Mouse (Mus musculus): Measurements from ENCODE around the gene Fam71f2. TPM values are rescaled to one million over a fixed set of nuclear protein-coding genes. Genes with fewer than 3 reads are reported as not detected.

The Fam71f2 gene
- polyA plus RNA-seq, 1 experiment = 1.5 TPM

- Histone ChIP-seq H3K27me3 (ENCODE audit: control insufficient read depth, insufficient read depth, low read length, poor library complexity, severe bottlenecking) (no peaks in the 10 kb centered on the region), H3K9me3 (replicated peaks; ENCODE audit: control insufficient read depth, insufficient read depth, low read length, poor library complexity, severe bottlenecking) (no peaks in the 10 kb centered on the region; the same call in 1 of the 2 replicates), H3K4me3 (ENCODE audit: low read depth, low read length) (no peak overlapping the region), H3K9ac (ENCODE audit: low read depth, poor library complexity, severe bottlenecking) (no peak overlapping the region), H3K36me3 (ENCODE audit: control insufficient read depth, insufficient read depth, low read length, poor library complexity, severe bottlenecking) (no peaks in the 10 kb centered on the region), H3K4me1 (ENCODE audit: control insufficient read depth, insufficient read depth, low read length) (no peaks in the 10 kb centered on the region), H3K27ac (ENCODE audit: insufficient read depth, low read length) (no peak overlapping the region)
- TF ChIP-seq EP300 (IDR thresholded peaks at IDR 0.05; ENCODE audit: insufficient read depth, low read depth, low read length) (no peak), POLR2A (IDR thresholded peaks at IDR 0.05; ENCODE audit: insufficient read depth, low read length) (no peak), CTCF (IDR thresholded peaks at IDR 0.05; ENCODE audit: low read depth, low read length) (no peak)
Measured at GRCm38 (mm10) chr6:29303251-29303650, 23.9 kb downstream of the Fam71f2 start.

- Histone ChIP-seq H3K4me1 (ENCODE audit: control insufficient read depth, insufficient read depth, low read length) (no peaks in the 10 kb centered on the region), H3K27ac (ENCODE audit: insufficient read depth, low read length) (no peak overlapping the region), H3K36me3 (ENCODE audit: control insufficient read depth, insufficient read depth, low read length, poor library complexity, severe bottlenecking) (no peaks in the 10 kb centered on the region), H3K9me3 (replicated peaks; ENCODE audit: control insufficient read depth, insufficient read depth, low read length, poor library complexity, severe bottlenecking) (no peaks in the 10 kb centered on the region; the same call in 1 of the 2 replicates), H3K9ac (ENCODE audit: low read depth, poor library complexity, severe bottlenecking) (no peak overlapping the region), H3K4me3 (ENCODE audit: low read depth, low read length) (no peak overlapping the region), H3K27me3 (ENCODE audit: control insufficient read depth, insufficient read depth, low read length, poor library complexity, severe bottlenecking) (no peaks in the 10 kb centered on the region)
- TF ChIP-seq EP300 (IDR thresholded peaks at IDR 0.05; ENCODE audit: insufficient read depth, low read depth, low read length) (no peak), CTCF (IDR thresholded peaks at IDR 0.05; ENCODE audit: low read depth, low read length) (no peak), POLR2A (IDR thresholded peaks at IDR 0.05; ENCODE audit: insufficient read depth, low read length) (no peak)
Measured at GRCm38 (mm10) chr6:29303726-29304125, 24.3 kb downstream of the Fam71f2 start.

- Histone ChIP-seq H3K27me3 (ENCODE audit: control insufficient read depth, insufficient read depth, low read length, poor library complexity, severe bottlenecking) (no peaks in the 10 kb centered on the region), H3K4me3 (ENCODE audit: low read depth, low read length) (no peak overlapping the region), H3K9me3 (replicated peaks; ENCODE audit: control insufficient read depth, insufficient read depth, low read length, poor library complexity, severe bottlenecking) (peaks cover 6% of the 10 kb centered on the region; the same call in 1 of the 2 replicates), H3K9ac (ENCODE audit: low read depth, poor library complexity, severe bottlenecking) (no peak overlapping the region), H3K36me3 (ENCODE audit: control insufficient read depth, insufficient read depth, low read length, poor library complexity, severe bottlenecking) (no peaks in the 10 kb centered on the region), H3K4me1 (ENCODE audit: control insufficient read depth, insufficient read depth, low read length) (no peaks in the 10 kb centered on the region), H3K27ac (ENCODE audit: insufficient read depth, low read length) (no peak overlapping the region)
- TF ChIP-seq CTCF (IDR thresholded peaks at IDR 0.05; ENCODE audit: low read depth, low read length) = peak; percentile 53
- no peak for TF ChIP-seq POLR2A (IDR thresholded peaks at IDR 0.05; ENCODE audit: insufficient read depth, low read length)
Measured at GRCm38 (mm10) chr6:29305462-29305861, 26.1 kb downstream of the Fam71f2 start.

- H3K9me3 ChIP-seq (replicated peaks; ENCODE audit: control insufficient read depth, insufficient read depth, low read length, poor library complexity, severe bottlenecking) = peaks cover 6% of the 10 kb centered on the region; the same call in 1 of the 2 replicates
- no peak overlapping the region for H3K27ac ChIP-seq (ENCODE audit: insufficient read depth, low read length)
- TF ChIP-seq CTCF (IDR thresholded peaks at IDR 0.05; ENCODE audit: low read depth, low read length) = no peak
- H3K4me3 ChIP-seq (ENCODE audit: low read depth, low read length) = no peak overlapping the region
- no peaks in the 10 kb centered on the region for H3K27me3 ChIP-seq (ENCODE audit: control insufficient read depth, insufficient read depth, low read length, poor library complexity, severe bottlenecking)
- no peaks in the 10 kb centered on the region for H3K36me3 ChIP-seq (ENCODE audit: control insufficient read depth, insufficient read depth, low read length, poor library complexity, severe bottlenecking)
- H3K9ac ChIP-seq (ENCODE audit: low read depth, poor library complexity, severe bottlenecking) = no peak overlapping the region
- H3K4me1 ChIP-seq (ENCODE audit: control insufficient read depth, insufficient read depth, low read length) = no peaks in the 10 kb centered on the region
Measured at GRCm38 (mm10) chr6:29308846-29309605, 29.6 kb downstream of the Fam71f2 start.

- TF ChIP-seq CTCF (IDR thresholded peaks at IDR 0.05; ENCODE audit: low read depth, low read length) (no peak), EP300 (IDR thresholded peaks at IDR 0.05; ENCODE audit: insufficient read depth, low read depth, low read length) (no peak), POLR2A (IDR thresholded peaks at IDR 0.05; ENCODE audit: insufficient read depth, low read length) (no peak)
- H3K9ac ChIP-seq (ENCODE audit: low read depth, poor library complexity, severe bottlenecking) = no peak overlapping the region
Measured at GRCm38 (mm10) chr6:29313690-29314202, 34.4 kb downstream of the Fam71f2 start.

GRCm38 (mm10) chr6:29317286-29317685, 37.9 kb downstream of the Fam71f2 start:
- Histone ChIP-seq H3K4me1 (ENCODE audit: control insufficient read depth, insufficient read depth, low read length) (no peaks in the 10 kb centered on the region), H3K36me3 (ENCODE audit: control insufficient read depth, insufficient read depth, low read length, poor library complexity, severe bottlenecking) (no peaks in the 10 kb centered on the region), H3K27ac (ENCODE audit: insufficient read depth, low read length) (no peak overlapping the region), H3K9ac (ENCODE audit: low read depth, poor library complexity, severe bottlenecking) (no peak overlapping the region), H3K9me3 (replicated peaks; ENCODE audit: control insufficient read depth, insufficient read depth, low read length, poor library complexity, severe bottlenecking) (no peaks in the 10 kb centered on the region), H3K4me3 (ENCODE audit: low read depth, low read length) (no peak overlapping the region), H3K27me3 (ENCODE audit: control insufficient read depth, insufficient read depth, low read length, poor library complexity, severe bottlenecking) (no peaks in the 10 kb centered on the region)
- TF ChIP-seq EP300 (IDR thresholded peaks at IDR 0.05; ENCODE audit: insufficient read depth, low read depth, low read length) = no peak
- TF ChIP-seq POLR2A (IDR thresholded peaks at IDR 0.05; ENCODE audit: insufficient read depth, low read length) = no peak
- TF ChIP-seq CTCF (IDR thresholded peaks at IDR 0.05; ENCODE audit: low read depth, low read length) = no peak

More at GRCm38 (mm10) chr6:29313690-29314202, 34.4 kb downstream of the Fam71f2 start:
- H3K27ac ChIP-seq (ENCODE audit: insufficient read depth, low read length) = no peak overlapping the region
- no peaks in the 10 kb centered on the region for H3K36me3 ChIP-seq (ENCODE audit: control insufficient read depth, insufficient read depth, low read length, poor library complexity, severe bottlenecking)
- H3K4me3 ChIP-seq (ENCODE audit: low read depth, low read length) = no peak overlapping the region
- no peaks in the 10 kb centered on the region for H3K27me3 ChIP-seq (ENCODE audit: control insufficient read depth, insufficient read depth, low read length, poor library complexity, severe bottlenecking)
- H3K4me1 ChIP-seq (ENCODE audit: control insufficient read depth, insufficient read depth, low read length) = no peaks in the 10 kb centered on the region
- H3K9me3 ChIP-seq (replicated peaks; ENCODE audit: control insufficient read depth, insufficient read depth, low read length, poor library complexity, severe bottlenecking) = peaks cover 6% of the 10 kb centered on the region; the same call in 1 of the 2 replicates
